Mouse (Mus musculus): Measurements from ENCODE around the gene Knop1.
A peak's percentile ranks its signal among the peaks of the same experiment; 100 is the strongest.

The Knop1 gene

GRCm38 (mm10) chr7:118855877-118856304 is at the start of gene Knop1:
Gene Knop1 (minus strand): TSS chr7:118856254.
- no peak for DNase-seq (ENCODE audit: low spot score)

DNA sequence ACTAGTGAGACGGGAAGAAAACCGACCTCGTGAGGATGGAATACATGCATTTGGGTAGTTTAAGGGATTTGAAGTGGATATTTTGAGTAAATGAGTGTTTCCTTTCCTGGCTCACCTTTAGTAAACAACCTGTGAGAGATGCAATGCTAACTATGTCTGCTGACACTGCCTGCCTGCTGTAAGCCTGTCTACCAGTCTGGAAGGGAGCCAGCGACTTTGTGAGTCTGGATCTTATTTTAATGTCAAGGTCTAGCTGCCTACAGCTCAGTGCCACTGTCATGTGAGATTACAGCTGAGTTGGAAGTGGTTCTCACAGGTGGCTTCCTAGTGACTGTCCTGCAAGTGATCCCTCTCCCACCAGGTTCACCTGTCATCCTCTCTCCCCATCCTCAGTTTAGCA is 48.5 kb upstream of the Knop1 start:
- DNase-seq (ENCODE audit: low spot score), result no peak

DNA sequence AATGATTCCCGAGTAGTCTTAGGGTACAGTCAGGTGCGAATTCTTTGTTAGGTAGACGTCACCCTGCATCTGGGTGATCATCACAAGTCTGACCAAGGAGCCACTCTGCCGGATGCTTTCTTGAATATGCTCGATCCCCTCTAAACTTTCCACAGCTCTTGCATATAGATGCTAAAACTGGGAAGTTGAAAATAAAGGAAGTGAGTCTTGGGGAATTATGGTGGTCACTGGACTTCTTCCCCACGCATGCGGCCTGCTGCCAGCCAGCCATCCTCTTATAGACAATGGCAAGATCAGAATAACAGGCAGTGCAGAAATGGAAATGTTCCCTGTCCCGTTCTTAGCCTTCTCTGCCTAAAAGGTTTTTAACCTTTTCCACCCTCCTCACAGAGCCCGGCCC is 47.8 kb upstream of the Knop1 start:
- no peak for DNase-seq (ENCODE audit: low spot score)

DNA sequence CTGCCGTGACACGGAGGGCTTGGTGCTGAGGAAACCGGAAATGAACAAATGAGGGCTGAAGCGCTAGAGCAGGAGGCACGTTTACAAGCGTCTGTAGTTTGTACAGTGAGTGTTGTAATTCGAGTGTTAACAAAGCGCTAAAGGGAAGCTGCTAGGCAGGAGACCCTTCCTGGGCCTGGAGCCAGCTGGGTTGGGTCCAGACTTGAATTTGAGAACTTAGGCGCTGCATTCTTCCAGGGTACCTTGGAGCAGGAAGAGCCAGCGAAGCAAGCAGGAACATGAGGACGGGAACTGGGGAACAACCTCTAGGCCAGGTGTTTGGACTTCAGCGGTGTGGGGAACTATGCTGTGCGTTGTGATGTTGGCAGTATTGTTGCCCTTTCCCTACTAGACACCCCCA is 46.9 kb upstream of the Knop1 start:
- DNase-seq (ENCODE audit: low spot score), result no peak

DNA sequence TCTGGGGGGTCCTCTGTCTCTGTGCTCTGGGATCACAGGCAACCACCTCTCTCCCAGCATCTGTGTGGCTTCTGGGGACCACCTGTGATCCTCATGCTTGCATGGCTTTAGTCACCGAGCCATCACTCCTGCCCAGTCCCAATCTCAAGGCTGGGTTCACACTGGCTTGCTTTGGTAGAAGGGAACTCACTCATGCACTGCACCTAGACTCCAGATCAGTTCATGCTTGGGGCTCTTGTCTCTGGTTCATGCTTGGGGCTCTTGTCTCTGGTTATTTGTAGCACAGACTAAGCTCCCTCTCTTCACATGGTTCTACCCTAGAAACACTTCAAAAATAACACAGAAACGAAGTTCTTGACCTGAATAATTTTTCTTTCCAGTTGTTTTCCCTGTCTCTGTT is 44.0 kb upstream of the Knop1 start:
- no peak for DNase-seq (ENCODE audit: low spot score)

DNA sequence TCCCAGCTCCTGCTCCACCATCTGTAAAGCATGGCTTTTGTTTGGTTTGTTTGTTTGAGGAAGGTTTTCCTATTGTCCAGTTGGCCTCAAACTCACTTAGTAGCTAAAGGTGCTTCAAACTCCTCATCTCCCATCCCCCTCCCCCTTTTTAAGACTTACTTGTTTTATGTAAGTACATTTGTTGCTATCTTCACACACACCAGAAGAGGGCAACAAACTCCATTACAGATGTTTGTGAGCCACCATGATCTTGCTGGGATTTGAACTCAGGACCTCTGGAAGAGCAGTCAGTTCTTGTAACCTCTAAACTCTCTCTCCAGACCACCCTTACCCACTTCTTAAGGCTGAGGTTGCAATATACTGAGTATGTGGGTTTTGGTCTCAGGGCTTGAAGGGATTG is 42.0 kb upstream of the Knop1 start:
- no peak for DNase-seq (ENCODE audit: low spot score)

- DNase-seq (ENCODE audit: low spot score), result no peak
These were observed 39.7 kb upstream of the Knop1 start for GRCm38 (mm10) chr7:118895469-118896450.

GRCm38 (mm10) chr7:118889046-118889680 is 33.1 kb upstream of the Knop1 start:
- DNase-seq (ENCODE audit: low spot score), result no peak

- DNase-seq (ENCODE audit: low spot score), result no peak
These were observed 31.4 kb upstream of the Knop1 start for GRCm38 (mm10) chr7:118887303-118888055.

DNA sequence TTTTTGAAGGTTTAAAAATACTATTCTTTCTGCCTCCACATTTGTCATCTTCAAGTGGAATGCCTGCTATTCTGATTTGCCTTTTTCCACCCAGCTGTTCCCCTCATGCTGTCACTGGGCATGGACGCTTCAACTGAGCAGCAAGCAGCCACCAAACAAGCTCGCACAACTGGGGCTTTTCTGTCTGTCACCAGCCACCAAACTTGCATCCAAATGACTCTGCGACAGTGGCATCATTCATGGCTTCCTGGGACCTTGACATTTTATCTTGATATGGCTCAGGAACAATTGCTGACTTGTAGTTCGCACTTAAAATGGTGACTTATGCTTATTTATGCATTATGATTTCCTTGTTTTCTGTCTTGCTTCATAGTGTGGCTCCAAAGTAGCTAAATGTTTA is 28.9 kb upstream of the Knop1 start:
- no peak for DNase-seq (ENCODE audit: low spot score)

GRCm38 (mm10) chr7:118883957-118884356 is 27.9 kb upstream of the Knop1 start:
- no peak for DNase-seq (ENCODE audit: low spot score)

DNA sequence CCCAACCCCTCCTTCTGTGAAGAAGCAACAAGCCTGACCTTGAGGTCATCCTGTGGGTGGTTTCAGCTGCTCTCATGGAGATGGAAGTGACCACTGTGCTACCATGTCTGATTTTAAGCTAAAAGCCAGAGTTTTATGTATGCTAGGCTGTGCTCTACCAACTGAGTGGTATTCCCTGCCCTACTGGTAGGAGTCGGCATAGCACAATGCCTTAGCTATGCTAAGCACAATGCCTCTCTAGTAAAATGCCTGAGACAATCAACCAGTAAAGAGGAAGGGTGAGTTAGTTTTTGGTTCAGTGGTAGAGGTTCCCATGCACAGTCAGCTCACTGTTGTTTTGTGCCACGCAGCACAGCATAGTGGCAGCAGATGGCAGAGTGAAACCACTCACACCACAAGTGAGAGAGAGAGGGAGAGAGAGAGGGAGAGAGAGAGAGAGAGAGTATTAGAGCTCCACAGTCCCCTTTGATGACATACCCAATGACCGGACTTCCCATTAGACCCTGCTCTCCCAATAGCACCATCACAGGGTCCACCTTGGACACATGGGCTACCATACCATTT is 23.5 kb upstream of the Knop1 start:
- DNase-seq (ENCODE audit: low spot score), result no peak

DNA sequence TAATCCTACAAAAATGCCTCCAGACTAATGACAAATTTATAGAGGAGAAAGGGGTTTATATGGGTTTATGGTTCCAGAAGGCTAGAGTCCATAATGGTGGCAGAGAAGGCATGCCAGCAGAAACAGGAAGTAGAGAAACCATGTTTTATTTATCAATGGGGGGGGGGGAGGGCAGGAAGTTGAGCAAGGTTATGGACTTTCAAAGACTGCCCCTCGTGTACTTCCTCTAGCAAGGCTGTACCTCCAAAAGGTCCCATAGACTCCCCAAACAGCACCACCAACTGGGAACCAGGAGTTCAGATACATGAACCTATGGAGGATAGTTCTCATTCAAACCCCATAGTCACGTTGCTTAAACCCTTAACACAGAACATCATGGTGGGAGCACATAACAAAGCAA is 9.3 kb upstream of the Knop1 start:
- DNase-seq (ENCODE audit: low spot score), result no peak

DNA sequence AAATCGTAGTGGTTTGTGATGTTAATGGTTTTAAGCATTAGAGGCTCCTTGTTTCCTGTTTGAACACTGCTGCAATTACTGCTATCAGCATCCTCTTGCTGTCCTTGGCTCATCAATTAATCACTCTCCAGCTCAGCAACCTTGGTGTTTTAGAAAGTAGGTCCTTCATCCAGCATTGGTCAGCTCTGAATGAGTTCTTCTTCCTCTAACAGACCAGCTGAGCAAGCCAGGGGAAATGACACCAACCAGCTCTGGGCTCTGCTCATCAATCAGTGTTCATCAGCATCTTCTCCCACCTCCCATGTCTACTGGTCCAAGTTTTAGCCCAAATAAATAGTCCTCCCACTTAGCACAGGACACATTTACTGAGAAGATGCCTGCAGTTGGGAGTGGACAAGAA is 2.6 kb upstream of the Knop1 start:
- DNase-seq (ENCODE audit: low spot score), result no peak

GRCm38 (mm10) chr7:118855171-118855876 is 730 bp downstream of the Knop1 start, which contains the start of gene Iqck:
Gene Iqck (plus strand): TSS chr7:118855752.
- DNase-seq (ENCODE audit: low spot score), result peak; percentile 72

GRCm38 (mm10) chr7:118854606-118855005 is 1.4 kb downstream of the Knop1 start:
- DNase-seq (ENCODE audit: low spot score), result no peak

GRCm38 (mm10) chr7:118852611-118853010 is 3.4 kb downstream of the Knop1 start:
- no peak for DNase-seq (ENCODE audit: low spot score)

- DNase-seq (ENCODE audit: low spot score), result no peak
These were observed 4.5 kb downstream of the Knop1 start for GRCm38 (mm10) chr7:118851571-118851970.

GRCm38 (mm10) chr7:118850676-118851290 is 5.3 kb downstream of the Knop1 start:
- no peak for DNase-seq (ENCODE audit: low spot score)

- no peak for DNase-seq (ENCODE audit: low spot score)
These were observed 6.4 kb downstream of the Knop1 start for GRCm38 (mm10) chr7:118849543-118850250.
